Mouse (Mus musculus): Measurements from ENCODE around the gene Alox8.

GRCm38 (mm10) chr11:69156800-69157199 lies 40.8 kb downstream of the Alox8 start, which contains the start of gene Alox12b:
- TF ChIP-seq SIN3A (IDR thresholded peaks at IDR 0.05; ENCODE audit: low read length) (no peak), POLR2A (IDR thresholded peaks at IDR 0.05; ENCODE audit: low read depth, low read length) (no peak), CTCF (conservative IDR thresholded peaks at IDR 0.05 in 1 of 2, IDR thresholded peaks at IDR 0.05 in 1 of 2; ENCODE audit: low read depth in 2 of 2, low read length in 2 of 2) (no peak), SMC3 (IDR thresholded peaks at IDR 0.05; ENCODE audit: low read depth, low read length) (no peak), JUND (conservative IDR thresholded peaks at IDR 0.05; ENCODE audit: low read depth, low read length) (no peak), RAD21 (IDR thresholded peaks at IDR 0.05; ENCODE audit: low read depth, low read length) (no peak), CHD2 (IDR thresholded peaks at IDR 0.05; ENCODE audit: low read length) (no peak), MAX (IDR thresholded peaks at IDR 0.05; ENCODE audit: low read length) (no peak), ELF1 (IDR thresholded peaks at IDR 0.05; ENCODE audit: low read depth, low read length) (no peak), PAX5 (IDR thresholded peaks at IDR 0.05; ENCODE audit: low read length) (no peak), HCFC1 (IDR thresholded peaks at IDR 0.05; ENCODE audit: low read depth, low read length) (no peak), E2F4 (IDR thresholded peaks at IDR 0.05; ENCODE audit: insufficient replicate concordance, low read depth, low read length) (no peak), NRF1 (IDR thresholded peaks at IDR 0.05; ENCODE audit: low read depth, low read length) (no peak), EP300 (IDR thresholded peaks at IDR 0.05; ENCODE audit: low read length) (no peak)

Measured in CH12.LX (cell line).